Mouse (Mus musculus) testis, postnatal 14 days (tissue): ENCODE measurements around the gene Bmpr2.

ENCODE experiments used
- DNase-seq: peaks from one replicate; pipeline ENCODE4 v3.0.0; 2021; ENCODE audit warnings: low spot score

Gene Bmpr2

GRCm38 (mm10) chr1:59901082-59901876 is 138.1 kb downstream of the Bmpr2 start:
- no peak for DNase-seq

- no peak for DNase-seq
These were observed 139.4 kb downstream of the Bmpr2 start for GRCm38 (mm10) chr1:59902634-59903033.

DNA sequence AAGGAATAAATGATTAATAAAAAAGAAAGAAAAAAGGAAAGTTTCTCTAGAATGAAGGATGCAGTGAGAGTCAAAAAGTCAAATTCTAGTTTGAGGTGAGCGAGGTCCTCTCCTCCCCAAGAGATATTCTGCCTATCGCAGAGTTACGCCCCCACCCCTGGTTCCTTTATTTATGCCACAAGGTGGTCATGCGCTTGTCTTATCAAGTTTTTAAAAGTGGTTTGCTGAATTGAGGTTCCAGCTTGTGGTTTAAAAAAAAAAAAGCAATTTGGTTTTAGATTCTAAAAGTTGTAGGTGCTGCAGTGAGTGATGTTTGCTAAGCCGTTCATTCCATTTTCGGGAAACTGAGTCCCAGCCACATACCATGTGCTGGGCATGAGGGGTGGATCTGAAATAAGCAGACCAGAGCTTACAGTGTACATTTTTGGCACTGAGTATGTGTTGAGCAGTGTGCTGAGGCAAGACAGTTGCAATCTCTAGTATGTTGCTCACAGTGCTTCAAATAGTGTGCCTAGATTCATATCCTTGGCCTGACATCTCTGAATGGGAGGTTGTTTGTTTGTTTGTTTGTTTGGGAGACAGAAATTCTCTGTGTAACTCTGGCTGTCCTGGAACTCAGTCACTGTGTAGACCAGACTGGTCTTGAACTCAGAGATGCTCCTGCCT is 141.6 kb downstream of the Bmpr2 start:
- DNase-seq = no peak

DNA sequence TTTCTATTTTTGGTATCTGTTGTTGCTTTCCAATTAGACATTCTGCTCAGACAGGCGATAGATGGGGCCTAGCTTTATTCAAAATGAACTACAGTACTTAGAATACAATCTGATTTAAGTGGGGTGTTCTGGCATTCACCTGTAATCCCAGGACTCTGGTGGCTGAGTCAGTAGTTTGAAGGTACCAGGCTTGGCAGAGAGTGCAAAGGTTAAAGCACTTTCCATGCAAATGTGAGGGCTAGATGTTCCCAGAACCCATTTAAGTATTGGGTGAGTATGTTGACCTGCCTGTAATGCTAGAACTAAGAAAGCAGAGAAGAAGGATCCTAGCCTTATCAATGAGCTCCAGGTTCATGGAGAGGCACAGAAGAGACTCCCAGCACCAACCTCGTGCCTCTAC is 142.7 kb downstream of the Bmpr2 start:
- DNase-seq = no peak

GRCm38 (mm10) chr1:59906819-59907521 is 143.8 kb downstream of the Bmpr2 start:
- no peak for DNase-seq

- DNase-seq = no peak
These were observed 144.5 kb downstream of the Bmpr2 start for GRCm38 (mm10) chr1:59907700-59908099.

GRCm38 (mm10) chr1:59910941-59911340 is 147.7 kb downstream of the Bmpr2 start:
- DNase-seq = no peak

DNA sequence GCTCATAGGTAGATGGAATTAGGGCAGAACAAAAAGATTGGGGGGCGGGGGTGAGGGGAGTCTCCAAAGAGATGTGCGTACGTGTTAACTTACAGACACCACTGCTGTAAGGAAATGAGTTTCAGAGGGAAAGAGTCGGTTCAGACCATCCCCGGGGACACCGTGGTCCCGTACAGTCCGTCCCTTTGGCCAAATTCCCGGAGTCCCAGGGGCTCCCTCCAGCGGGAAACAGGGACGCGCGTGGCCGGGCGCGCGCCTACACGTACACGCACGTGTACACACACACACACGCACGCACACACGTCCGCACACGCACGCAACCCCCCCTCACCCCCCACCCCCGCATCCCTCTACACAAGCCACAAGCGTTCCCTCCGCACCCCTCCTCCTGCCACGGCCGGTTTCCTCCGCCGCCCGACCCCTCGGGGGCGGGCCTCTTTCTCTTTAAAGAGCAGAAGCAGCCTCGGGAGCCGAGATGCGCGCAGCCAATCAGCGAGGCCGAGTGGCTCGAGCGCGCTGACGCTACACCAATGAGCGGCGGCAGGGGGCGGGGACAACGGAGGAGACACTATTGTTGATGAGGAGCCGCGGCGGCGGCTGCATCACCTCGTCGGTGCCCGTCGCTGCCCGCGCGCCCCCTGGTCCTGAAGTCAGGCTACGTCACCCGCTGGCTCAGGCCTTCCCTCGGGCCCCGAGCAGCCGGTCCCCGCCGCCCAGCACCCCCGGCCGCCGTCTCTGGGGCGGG is 149.4 kb downstream of the Bmpr2 start, which contains the start of gene Fam117b:
TSS of gene Fam117b (plus strand) at position 594 of the 745 bp plus-strand sequence.
- peak; percentile 98 for DNase-seq

DNA sequence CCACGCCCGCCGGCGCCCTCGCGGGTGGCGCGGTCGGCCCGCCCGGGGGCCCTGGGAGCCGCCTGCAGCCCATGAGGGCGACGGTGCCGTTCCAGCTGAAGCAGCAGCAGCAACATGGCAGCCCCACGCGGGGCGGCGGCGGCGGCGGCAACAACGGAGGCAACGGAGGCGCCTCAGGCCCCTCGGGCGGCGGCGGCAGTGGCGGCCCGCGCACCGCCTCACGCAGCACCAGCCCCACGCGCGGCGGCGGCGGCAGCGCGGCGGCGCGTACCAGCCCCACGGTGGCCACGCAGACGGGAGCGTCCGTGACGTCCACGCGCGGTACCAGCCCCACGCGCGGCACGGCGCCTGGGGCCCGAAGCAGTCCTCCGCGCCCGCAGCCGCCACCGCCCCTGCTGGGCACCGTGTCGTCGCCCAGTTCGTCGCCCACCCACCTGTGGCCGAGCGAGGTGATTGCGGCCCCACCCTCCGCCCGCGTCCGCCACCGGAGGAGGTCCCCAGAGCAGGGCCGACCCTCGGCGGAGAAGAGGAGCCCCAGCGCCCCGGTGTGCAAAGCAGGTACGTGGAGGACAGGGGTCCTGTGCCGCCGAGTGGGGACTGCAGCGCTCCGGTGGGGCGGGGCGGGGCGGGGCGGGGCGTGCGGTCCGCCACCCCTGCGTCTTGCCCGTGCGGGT is 150.1 kb downstream of the Bmpr2 start:
- peak; percentile 62 for DNase-seq

DNA sequence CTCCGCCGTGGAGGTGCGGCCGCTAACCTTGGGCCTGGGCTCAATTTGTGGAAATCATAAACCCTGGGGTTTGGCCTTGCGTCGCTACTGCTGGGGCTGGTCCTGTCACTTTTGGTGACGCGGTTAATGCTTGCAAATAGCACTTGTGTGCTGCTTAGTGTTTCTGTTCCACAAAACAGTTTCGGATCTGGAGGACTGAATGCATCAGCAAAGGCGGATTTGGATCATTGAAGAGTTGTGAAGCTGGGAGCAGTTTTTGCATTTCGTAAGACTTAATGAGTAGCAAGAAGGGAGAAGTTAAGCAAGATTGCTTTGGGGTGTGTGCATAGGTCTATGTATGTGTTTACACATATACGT is 150.6 kb downstream of the Bmpr2 start:
- DNase-seq = no peak

GRCm38 (mm10) chr1:59914799-59915198 is 151.6 kb downstream of the Bmpr2 start:
- DNase-seq = no peak

DNA sequence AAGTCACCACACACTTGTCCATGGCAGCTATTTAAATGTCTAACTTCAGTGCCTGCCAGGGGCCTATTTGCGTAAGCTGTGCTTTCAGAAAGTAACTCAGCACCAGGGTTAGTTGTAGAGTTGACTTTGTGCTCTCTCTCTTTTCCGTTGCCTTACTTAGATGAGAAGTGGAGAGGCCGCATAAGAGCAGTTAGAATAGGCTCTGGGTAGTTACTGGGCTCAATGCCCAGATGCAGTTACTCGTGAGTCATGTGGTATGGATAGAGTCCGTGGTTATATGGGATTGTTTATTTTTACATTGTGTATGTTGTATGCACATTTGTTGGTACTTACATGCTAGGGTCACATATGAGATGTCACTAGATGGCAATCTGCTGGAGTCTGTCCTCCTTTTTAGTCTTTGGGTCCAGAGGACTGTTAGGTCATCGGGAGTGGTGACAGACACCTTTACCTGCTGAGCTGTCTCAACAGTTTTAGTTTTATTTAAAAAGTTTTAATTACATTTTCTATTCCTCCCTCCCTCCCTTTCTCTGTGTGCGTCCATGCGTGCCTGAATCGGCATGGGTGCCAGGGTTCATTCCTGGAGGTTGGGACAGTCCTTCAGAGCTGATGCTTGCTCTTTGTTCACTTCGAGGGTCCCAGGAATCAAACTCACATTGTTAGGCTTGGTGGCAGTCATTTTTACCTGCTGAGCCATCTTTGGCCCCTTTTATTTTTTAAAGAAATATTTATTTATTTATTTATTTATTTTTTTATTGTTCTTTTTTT is 152.8 kb downstream of the Bmpr2 start:
- DNase-seq = no peak

- DNase-seq = no peak
These were observed 154.2 kb downstream of the Bmpr2 start for GRCm38 (mm10) chr1:59917401-59917800.

DNA sequence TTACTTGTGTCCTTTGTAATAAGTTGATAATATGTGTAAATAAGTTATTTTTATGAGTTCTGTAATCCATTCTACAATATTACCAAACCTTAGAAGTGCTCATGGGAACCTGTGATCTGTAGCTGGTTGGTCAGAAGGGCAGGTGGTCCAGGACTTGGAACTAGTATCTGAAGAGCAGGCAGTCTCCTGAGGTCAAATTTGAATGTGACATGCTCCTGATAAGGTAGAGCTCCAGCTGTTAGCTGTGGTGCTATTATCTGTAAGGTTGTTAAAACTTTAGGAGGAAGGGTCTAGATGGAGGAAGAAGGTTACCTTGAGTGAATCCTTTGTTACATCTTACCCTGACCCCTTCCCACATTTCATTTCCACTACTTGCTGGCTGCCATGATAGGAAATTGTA is 154.9 kb downstream of the Bmpr2 start:
- no peak for DNase-seq

GRCm38 (mm10) chr1:59923201-59923600 is 160.0 kb downstream of the Bmpr2 start:
- no peak for DNase-seq

- no peak for DNase-seq
These were observed 160.5 kb downstream of the Bmpr2 start for GRCm38 (mm10) chr1:59923673-59924072.

- no peak for DNase-seq
These were observed 161.2 kb downstream of the Bmpr2 start for GRCm38 (mm10) chr1:59924411-59924810.

DNA sequence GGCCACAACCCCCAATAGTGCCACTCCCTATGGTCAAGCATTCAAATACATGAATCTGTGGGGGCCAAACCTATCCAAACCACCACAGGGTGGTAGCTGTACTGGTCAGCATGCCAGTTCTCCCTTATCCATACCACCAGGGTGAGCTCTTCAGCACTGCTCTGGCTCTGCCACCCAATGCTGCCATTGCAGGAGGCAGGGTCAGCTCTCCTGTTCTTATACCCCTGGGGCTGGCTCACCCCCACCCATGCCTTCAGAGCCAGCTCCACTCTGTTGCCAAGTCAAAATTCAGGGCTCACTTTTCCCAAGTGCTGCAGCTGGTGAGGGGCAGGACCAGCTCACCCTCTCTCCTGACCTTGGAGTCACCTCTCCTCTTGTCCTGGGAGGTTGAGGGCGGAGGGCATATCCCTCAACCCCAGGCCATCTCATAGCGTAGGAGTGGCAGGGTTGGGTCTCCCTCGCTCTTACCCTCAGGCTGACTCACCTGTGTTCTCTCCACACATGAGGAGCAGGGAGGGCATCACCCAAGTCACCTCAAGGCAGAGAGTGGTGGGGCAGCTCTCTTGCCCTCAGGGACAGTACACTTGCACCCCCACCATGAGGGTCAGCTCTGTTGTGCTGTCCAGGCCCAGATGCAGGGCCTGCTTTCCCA is 162.9 kb downstream of the Bmpr2 start:
- DNase-seq = no peak

GRCm38 (mm10) chr1:59927131-59927680 is 164.0 kb downstream of the Bmpr2 start:
- DNase-seq = no peak
